Mouse (Mus musculus) forebrain, embryonic 14.5 days (tissue): ENCODE data around the gene Nrp2. TPM values are rescaled to one million over a fixed set of nuclear protein-coding genes. Genes with fewer than 3 reads are reported as not detected.

Source experiments
- ATAC-seq: fragments of 200-750 bp; cut with Nextera tagmentation; 2 replicates; pipeline ENCODE4 v1.8.0; 2017; ENCODE audit warnings: mild to moderate bottlenecking, moderate library complexity
- DNase-seq: peaks from one replicate; pipeline ENCODE4 v3.0.0-alpha.2; 2015; ENCODE audit warnings: low spot score
- H3K27ac ChIP-seq: fragments of 300-500 bp; sonication (generic); 2 replicates; pipeline ENCODE4 v1.5.1; 2014; ENCODE audit warnings: low read depth, mild to moderate bottlenecking, control low read depth, low read length, moderate library complexity
- H3K27me3 ChIP-seq: fragments of 300-500 bp; sonication (generic); replicated peaks from 2 replicates; pipeline ENCODE4 v1.6.1; 2014; ENCODE audit warnings: low read length, control low read depth, mixed read lengths; ENCODE audit not compliant: control insufficient read depth, insufficient read depth
- H3K36me3 ChIP-seq: fragments of 300-500 bp; sonication (generic); 2 replicates; pipeline ENCODE4 v1.6.1; 2014; ENCODE audit warnings: low read length, control low read depth; ENCODE audit not compliant: control insufficient read depth, insufficient read depth
- H3K4me1 ChIP-seq: fragments of 300-500 bp; sonication (generic); 2 replicates; pipeline ENCODE4 v1.6.1; 2014; ENCODE audit warnings: antibody characterized with exemption, low read length, control low read depth; ENCODE audit not compliant: control insufficient read depth, insufficient read depth
- H3K4me2 ChIP-seq: fragments of 300-500 bp; sonication (generic); 2 replicates; pipeline ENCODE4 v1.6.1; 2014; ENCODE audit warnings: mild to moderate bottlenecking, control low read depth, low read length
- H3K4me3 ChIP-seq: fragments of 300-500 bp; sonication (generic); 2 replicates; pipeline ENCODE4 v1.5.1; 2014; ENCODE audit warnings: low read depth, low read length, control low read depth
- H3K9ac ChIP-seq: fragments of 300-500 bp; sonication (generic); 2 replicates; pipeline ENCODE4 v1.6.1; 2014; ENCODE audit warnings: mild to moderate bottlenecking, low read length, control low read depth, moderate library complexity
- H3K9me3 ChIP-seq: fragments of 300-500 bp; sonication (generic); replicated peaks from 2 replicates; pipeline ENCODE4 v1.6.1; 2016; ENCODE audit warnings: low read length, control low read depth, mixed read lengths; ENCODE audit not compliant: control insufficient read depth
- WGBS: fragments of 180-500 bp; shearing (Covaris S2); extraction: QIAGEN DNeasy Blood & Tissue Kit; methylation state at CpG from one replicate; pipeline ENCODE4 v1.1.7; 2014; 5-methylcytosine and 5-hydroxymethylcytosine counted together
- polyA plus RNA-seq: library from polyadenylated mRNA; unstranded; fragments of >200 nt; fragmentation: Nextera tagmentation; extraction: Ambion mirVana; gene quantifications from 2 replicates; pipeline ENCODE4 v1.2.1, GENCODE M21; 2014

Gene Nrp2
- polyA plus RNA-seq, 1 experiment from 2014 or later, result 16.3 TPM

- 77% methylated on average over 7 of the region's 7 CpGs for WGBS
- ATAC-seq, result no peak
- H3K36me3 ChIP-seq, result peaks cover 37% of the 10 kb centered on the region
Observed at GRCm38 (mm10) chr1:62765171-62765570, 62.1 kb downstream of the Nrp2 start.

GRCm38 (mm10) chr1:62766766-62767165, 63.7 kb downstream of the Nrp2 start:
- no peaks in the 10 kb centered on the region for H3K9me3 ChIP-seq
- no peak for DNase-seq
- H3K9ac ChIP-seq, result no peak overlapping the region
- peaks cover 30% of the 10 kb centered on the region for H3K36me3 ChIP-seq
- no peaks in the 10 kb centered on the region for H3K4me1 ChIP-seq
- H3K27ac ChIP-seq, result no peak overlapping the region
- 60% methylated on average over 4 of the region's 4 CpGs for WGBS
- no peaks in the 10 kb centered on the region for H3K27me3 ChIP-seq
- no peak overlapping the region for H3K4me3 ChIP-seq
- no peak overlapping the region for H3K4me2 ChIP-seq
- no peak for ATAC-seq

More at GRCm38 (mm10) chr1:62765171-62765570, 62.1 kb downstream of the Nrp2 start:
- H3K27ac ChIP-seq, result no peak overlapping the region
- H3K4me3 ChIP-seq, result no peak overlapping the region
- H3K9ac ChIP-seq, result no peak overlapping the region
- no peak overlapping the region for H3K4me2 ChIP-seq
- H3K27me3 ChIP-seq, result no peaks in the 10 kb centered on the region
- DNase-seq, result no peak
- no peaks in the 10 kb centered on the region for H3K4me1 ChIP-seq
- H3K9me3 ChIP-seq, result no peaks in the 10 kb centered on the region

GRCm38 (mm10) chr1:62767611-62768010, 64.5 kb downstream of the Nrp2 start:
- Histone ChIP-seq H3K4me1 (no peaks in the 10 kb centered on the region), H3K4me2 (no peak overlapping the region), H3K27ac (no peak overlapping the region), H3K36me3 (peaks cover 37% of the 10 kb centered on the region), H3K4me3 (no peak overlapping the region), H3K9me3 (no peaks in the 10 kb centered on the region), H3K9ac (no peak overlapping the region), H3K27me3 (no peaks in the 10 kb centered on the region)
- DNase-seq (no peak), ATAC-seq (no peak)
- 68% methylated on average over 9 of the region's 9 CpGs for WGBS

DNA sequence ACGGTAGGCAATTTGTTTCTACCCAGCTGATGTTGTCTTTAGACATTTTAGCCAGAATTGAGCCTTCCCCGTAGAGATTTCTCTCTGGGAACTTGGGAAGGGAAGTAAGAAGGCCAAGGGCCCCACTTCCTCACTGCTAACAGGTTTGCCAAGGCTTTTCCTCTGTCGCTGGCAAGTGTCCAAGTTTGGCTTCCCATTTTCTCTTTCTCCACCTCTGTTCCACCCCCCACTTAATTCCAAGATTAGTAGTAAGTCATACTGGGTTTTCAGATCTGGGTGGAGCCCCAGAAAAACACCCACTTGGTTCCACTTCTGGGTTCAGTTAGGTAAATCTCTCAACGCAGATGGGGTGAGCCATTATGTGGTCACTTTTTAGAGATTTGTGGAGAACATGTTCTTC, 67.5 kb downstream of the Nrp2 start:
- Histone ChIP-seq H3K9me3 (no peaks in the 10 kb centered on the region), H3K27me3 (no peaks in the 10 kb centered on the region), H3K27ac (no peak overlapping the region), H3K4me1 (no peaks in the 10 kb centered on the region), H3K36me3 (peaks cover 37% of the 10 kb centered on the region), H3K4me2 (no peak overlapping the region), H3K9ac (no peak overlapping the region), H3K4me3 (no peak overlapping the region)
- DNase-seq (no peak), ATAC-seq (no peak)
- 87% methylated on average over 4 of the region's 4 CpGs for WGBS

GRCm38 (mm10) chr1:62772391-62772790, 69.3 kb downstream of the Nrp2 start:
- no peaks in the 10 kb centered on the region for H3K27me3 ChIP-seq
- H3K9ac ChIP-seq, result no peak overlapping the region
- no peak overlapping the region for H3K27ac ChIP-seq
- no peaks in the 10 kb centered on the region for H3K4me1 ChIP-seq
- WGBS, result 89% methylated on average over 4 of the region's 4 CpGs
- ATAC-seq (no peak), DNase-seq (no peak)
- no peaks in the 10 kb centered on the region for H3K9me3 ChIP-seq
- H3K4me3 ChIP-seq, result no peak overlapping the region
- no peak overlapping the region for H3K4me2 ChIP-seq
- peaks cover 33% of the 10 kb centered on the region for H3K36me3 ChIP-seq

DNA sequence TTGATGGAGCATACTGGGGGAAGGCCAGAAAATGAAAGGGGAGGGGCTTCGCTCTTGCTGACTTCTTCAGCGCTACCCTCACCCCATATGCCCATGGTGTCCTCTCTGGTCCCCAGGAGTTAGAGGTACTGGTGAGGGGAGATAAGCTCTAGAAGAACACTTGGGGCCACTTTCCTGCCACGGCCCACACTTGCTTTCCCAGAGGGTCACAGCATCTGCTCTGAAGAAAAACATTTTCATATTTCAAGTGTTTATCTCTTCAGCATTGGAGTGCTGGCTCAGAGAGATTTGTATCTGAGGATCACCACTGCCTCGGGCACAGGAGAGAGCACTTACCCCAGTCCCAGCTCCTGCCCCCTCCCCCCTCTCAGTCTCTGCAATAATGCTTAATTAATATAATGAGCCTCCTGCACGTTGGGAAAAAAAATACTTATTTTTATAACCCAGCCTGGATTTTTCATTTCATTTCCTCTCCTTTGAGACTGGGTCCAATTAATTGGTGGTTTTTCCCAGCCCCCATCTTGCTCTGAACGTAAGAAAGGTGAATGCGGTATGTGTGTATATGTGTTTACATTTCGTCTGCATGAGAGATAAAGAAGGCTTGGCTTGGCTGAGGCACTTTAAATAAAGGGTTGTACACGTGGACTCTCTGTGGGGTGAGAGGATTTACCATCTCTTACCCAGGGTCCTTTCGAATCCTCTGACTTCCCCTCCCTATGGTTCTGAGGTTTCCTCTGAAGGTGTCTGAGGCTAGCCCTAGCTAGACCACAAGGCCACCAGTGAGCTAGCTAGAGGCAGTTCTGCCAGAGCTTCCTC, 70.2 kb downstream of the Nrp2 start:
- H3K27ac ChIP-seq, result no peak overlapping the region
- H3K27me3 ChIP-seq, result no peaks in the 10 kb centered on the region

GRCm38 (mm10) chr1:62773921-62774191, 70.8 kb downstream of the Nrp2 start:
- Histone ChIP-seq H3K4me2 (no peak overlapping the region), H3K36me3 (peaks cover 30% of the 10 kb centered on the region), H3K9ac (no peak overlapping the region), H3K4me1 (no peaks in the 10 kb centered on the region), H3K27me3 (no peaks in the 10 kb centered on the region), H3K27ac (no peak overlapping the region), H3K4me3 (no peak overlapping the region), H3K9me3 (no peaks in the 10 kb centered on the region)
- ATAC-seq (no peak), DNase-seq (no peak)
- WGBS, result 57% methylated on average over 3 of the region's 3 CpGs

More for the DNA sequence above, 70.2 kb downstream of the Nrp2 start:
- no peaks in the 10 kb centered on the region for H3K4me1 ChIP-seq
- H3K9ac ChIP-seq, result no peak overlapping the region
- H3K9me3 ChIP-seq, result no peaks in the 10 kb centered on the region
- no peak overlapping the region for H3K4me2 ChIP-seq
- H3K36me3 ChIP-seq, result peaks cover 29% of the 10 kb centered on the region
- DNase-seq (no peak), ATAC-seq (no peak)
- H3K4me3 ChIP-seq, result no peak overlapping the region
- WGBS, result 54% methylated on average over 10 of the region's 10 CpGs

DNA sequence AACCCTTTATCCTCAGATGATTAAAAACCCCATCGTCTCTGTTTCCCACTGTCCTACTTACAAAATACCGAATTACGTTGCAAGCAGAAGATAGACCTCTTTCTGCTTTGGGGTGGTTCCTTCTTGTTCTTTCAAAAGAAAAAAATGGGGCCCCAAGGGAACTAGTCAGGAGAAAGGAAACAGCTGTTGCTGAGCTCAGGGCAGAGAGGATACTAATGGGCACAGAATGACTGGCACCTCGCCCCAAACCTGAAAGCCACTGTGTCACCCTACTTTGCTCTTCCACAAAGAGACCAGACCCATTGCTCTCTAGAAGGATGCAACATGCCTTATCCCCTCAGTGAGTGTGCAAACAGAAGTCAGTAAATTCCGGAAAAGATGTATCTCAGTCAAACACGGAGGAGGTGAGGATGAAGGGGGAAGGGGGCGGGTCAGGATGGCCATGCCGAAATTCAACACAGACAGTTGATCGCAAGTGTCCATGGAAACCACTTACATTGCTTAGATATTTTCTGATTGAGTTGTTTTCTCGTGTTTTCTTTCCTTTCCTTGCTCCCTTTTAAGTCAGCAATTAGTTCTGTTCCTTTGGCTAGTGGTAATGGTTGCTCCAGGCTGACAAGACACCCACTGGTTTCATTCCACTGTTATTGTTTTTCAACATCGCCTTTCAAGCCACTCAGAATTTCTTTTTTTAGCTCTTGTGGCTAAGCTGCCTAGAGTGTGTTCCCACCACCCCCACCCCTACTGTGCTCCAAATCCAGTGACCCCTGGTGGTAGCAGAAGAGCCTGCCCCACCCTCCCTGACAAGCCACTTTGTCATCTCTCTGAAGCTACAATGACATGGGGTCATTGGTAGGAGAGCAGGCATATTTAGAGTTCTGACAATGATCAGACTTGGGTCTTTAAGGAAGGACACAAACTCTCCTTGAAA, 71.5 kb downstream of the Nrp2 start:
- no peak overlapping the region for H3K4me2 ChIP-seq
- H3K9ac ChIP-seq, result no peak overlapping the region
- no peaks in the 10 kb centered on the region for H3K4me1 ChIP-seq
- H3K36me3 ChIP-seq, result peaks cover 24% of the 10 kb centered on the region
- WGBS, result 69% methylated on average over 11 of the region's 11 CpGs
- no peak overlapping the region for H3K27ac ChIP-seq
- no peaks in the 10 kb centered on the region for H3K9me3 ChIP-seq
- H3K4me3 ChIP-seq, result no peak overlapping the region
- DNase-seq (no peak), ATAC-seq (no peak)
- no peaks in the 10 kb centered on the region for H3K27me3 ChIP-seq
